Mouse (Mus musculus) left cerebral cortex, adult 9 months (tissue): ENCODE data around the gene Atp2b2.

ENCODE experiments used
- DNase-seq, 2 experiments: peaks; one replicate each; pipeline ENCODE4 v3.0.0; 2022; ENCODE audit warnings: low spot score in 2 of 2

The Atp2b2 gene

DNA sequence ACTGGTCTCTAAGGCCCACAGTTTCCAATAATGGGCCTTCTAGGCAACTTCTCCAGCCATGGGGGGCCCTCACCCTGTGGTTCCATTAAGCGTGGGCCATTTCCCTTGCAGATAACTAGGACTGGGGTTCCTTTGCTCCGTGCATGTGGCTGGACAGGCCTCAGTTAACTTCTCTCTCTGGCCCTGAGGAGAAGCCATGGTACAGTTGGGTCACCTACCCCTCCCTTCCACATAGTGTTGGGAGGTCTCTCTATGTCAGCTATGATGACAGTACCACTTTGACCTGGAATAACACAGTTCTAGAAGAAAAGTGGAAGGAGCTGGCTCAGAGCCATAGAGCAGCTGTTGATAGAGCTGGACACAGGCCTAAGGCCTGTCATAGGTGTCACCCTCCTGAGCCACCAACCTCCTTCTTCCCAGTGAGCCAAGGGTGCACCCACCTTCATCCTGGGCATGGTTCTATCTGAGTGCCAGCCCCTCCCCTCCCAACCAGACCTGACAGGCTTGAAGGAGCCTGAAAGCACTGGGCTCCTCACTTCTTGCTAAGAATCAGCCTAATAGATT, 185.0 kb downstream of the Atp2b2 start:
- DNase-seq: no peak

DNA sequence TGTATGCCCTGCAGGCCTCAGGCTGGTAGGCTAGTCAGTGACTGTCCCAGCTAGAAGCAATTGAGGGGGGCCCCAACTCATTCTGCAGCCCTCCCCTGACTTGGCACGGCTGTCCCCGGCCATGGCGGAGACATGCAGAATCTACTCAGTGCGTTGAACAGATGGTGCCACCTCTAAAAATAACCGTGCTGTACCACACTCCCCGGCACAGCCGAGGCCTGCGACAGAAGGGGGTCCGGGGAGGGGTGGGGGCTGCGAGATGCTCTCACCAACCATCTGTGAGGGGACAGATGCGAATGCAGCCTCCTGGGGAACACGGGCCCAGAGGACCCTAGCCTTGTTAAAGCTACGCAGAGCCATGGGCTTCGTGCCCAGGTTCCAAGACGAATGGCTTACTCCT, 185.6 kb downstream of the Atp2b2 start:
- peak; percentile 71 to 90 for DNase-seq

DNA sequence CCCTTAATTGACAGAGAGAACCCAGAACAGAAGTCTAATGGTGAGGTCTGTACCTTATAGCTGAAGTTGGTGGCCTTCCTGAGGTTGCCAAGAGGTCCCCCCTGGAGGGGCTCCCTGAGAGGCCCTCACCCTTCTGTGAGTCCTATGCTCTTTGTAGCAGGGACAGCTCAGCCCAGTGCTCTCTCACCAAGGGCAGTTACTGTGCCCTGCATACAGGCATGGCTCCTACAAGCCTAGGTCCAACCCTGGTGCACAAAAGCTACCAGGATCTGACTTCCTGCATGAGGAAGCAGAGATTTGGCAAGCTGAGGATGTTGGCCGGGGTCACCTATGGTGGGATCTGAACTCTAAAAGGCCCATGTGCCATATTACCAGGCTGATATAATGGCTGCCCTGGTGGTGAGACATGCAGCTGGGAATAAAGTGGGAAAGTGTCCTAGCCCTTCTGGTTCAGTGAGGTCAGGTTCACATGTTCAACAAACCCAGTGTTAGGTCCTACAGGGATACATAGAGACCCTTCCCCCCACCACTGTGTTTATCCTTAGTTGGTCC, 186.2 kb downstream of the Atp2b2 start:
- DNase-seq: no peak

DNA sequence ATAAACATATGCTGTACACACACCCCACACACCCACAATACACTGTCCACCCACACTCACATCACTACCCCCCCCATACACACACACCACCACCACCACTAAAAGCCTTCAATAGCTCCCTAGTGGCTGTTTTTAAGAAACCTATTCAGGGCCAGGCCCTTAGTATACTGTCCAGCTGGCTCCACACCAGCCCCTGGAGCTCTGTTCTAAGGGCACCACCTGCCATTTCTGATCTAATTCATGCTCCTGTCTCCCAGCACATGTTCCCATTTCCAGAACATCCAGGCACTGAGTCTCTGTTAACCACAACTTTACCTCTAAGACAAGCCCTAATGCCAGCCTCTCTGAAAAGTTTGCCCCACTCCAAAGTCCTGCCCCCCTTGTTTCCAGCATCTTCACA, 186.8 kb downstream of the Atp2b2 start:
- no peak for DNase-seq

DNA sequence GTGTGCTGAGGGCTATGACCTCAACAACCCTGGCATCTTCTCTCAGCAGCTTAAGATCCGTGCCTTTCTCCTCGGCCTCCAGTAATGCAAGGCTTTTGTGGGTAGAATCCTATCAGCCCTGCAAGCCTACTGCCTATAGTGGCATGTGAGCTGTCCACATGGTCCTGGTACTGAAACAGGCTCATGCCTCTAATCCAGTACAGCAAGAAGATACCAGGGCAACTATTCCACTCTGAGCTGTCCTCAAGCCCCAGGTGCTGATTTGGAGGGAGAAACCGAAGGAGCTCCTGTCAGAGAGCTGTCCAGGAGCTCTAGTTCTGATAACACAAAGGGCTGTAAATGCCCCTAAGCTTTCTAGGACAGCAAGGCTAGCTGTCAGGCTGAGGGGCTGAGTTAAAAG, 190.1 kb downstream of the Atp2b2 start:
- no peak for DNase-seq

DNA sequence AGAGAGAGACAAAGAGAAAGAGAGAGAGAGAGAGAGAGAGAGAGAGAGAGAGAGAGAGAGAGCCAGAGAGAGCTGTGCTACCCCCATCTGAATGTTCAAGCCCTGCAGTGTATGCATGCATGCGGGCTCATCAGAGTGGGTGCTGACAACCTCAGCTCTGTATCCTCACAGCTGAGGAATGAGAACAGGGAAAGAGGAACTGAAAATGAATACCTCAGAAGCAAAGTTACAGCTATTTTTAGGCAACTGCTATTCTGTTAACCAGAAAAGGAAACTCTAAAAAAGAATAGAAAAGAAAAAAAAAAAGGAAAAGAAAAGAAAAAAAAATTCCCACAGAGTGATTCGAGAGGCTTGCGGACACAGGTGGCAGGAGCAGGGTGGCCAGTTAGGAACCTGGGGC, 192.6 kb downstream of the Atp2b2 start:
- peak in 1 of 2 experiments; percentile 41 for DNase-seq

DNA sequence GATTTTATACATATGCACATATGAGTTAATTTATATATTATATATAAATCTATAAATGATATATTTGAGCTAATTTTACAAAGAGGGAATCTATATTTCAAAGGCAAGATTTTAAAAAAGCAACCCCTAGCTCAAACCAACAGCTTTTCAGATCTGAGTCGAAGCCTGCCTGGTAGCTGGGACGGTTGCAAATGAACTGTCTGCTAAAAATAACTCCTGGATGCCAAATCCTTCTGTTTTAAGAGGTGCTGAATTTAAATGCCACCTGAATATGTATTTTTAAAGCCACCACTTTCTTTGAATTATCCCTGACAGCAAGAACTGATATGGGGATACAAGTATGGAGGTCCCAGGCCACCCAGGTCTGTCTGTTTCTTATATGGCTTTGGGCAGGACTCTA, 193.8 kb downstream of the Atp2b2 start:
- no peak for DNase-seq

DNA sequence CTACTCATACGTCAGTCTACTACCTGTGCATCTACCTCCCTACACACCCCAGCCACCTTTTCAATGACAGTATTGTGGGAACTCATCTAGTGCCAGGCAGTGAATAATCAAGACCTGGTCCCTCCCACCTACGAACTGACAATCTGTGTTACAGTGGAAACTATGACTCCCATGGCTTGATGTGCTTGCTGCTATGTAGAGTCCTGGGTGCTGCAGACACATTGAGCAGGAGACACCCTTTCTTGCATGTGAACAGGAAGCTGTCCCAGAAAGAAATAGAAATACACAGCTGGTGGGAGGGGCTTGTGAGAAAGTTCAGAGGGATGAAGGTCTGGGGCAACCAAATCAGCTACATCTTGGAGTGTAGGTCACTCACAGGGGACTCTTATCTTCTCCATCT, 195.3 kb downstream of the Atp2b2 start:
- no peak for DNase-seq

DNA sequence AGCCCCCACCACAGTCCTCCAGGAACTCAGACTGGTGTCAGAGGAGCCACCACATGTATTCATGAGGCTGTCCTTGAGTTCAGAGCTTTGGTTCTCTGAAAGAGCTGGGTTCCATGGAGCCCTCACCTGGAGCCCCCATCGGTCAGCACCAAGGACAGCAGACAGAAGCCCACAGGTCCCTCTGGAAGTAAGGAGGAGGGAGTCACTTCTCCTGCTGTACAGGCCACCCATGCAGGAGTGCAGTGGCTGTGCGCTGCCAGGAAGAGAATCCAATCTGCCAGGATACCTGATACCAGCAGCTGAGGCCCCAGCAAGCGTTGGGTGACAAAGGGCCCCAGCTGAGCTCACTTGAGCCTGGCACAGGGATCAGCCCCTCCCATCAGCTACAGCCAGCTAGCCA, 199.2 kb downstream of the Atp2b2 start:
- no peak for DNase-seq

DNA sequence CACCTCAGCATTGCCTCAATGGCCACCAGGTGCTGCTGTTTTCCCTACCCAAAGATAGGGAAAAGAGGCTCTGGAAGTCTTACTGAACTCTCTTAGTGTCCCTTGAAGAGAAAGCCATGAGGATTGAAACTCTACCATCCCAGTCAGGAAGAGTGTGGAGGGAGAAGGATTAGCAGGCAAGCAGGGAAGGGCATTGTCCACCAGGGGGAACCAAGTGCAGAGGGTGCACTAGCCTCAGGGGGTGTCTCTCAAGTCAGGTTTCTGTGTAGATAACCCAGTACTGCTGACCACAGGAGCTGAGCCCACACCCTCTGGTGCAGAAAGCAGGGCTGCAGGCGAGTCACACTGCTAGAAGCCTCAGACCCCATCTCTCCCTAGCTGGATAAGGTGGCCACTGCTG, 203.9 kb downstream of the Atp2b2 start:
- no peak for DNase-seq

DNA sequence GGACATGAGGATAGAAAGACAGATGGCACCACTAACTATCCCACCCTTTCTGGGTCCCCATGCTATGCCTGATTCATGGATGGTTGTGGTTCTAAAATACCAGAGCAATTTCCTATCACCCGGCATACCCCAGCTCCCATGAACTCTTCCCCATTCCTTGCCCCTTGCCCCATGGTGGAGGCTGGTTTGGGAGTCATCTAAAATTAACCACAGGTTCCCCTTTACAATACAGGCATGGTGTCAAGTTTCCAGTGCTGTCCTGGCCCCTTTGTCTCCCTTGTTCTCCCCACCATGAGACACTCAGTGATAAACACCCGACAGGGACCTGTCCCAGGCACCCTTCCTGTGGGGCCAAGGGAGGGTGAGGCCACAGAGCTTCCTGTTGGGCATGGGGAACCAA, 204.7 kb downstream of the Atp2b2 start:
- DNase-seq: no peak

DNA sequence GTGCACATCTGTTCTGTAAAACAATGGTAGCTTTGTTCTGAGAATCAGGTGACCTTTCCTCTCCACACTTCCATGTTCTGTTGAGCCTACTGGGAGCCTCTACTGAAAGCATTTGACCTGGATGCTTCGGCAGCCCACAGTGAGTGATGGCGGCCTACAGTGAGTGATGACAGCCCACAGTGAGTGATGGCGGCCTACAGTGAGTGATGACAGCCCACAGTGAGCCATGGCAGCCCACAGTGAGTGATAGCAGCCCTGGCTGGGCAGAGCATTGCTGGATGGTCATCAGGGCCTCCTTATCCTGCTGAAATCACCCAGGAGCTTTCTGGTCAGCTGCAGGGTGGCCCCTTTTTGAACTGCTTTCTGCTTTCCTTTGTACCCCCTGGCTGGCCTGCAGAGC, 205.9 kb downstream of the Atp2b2 start:
- no peak for DNase-seq

DNA sequence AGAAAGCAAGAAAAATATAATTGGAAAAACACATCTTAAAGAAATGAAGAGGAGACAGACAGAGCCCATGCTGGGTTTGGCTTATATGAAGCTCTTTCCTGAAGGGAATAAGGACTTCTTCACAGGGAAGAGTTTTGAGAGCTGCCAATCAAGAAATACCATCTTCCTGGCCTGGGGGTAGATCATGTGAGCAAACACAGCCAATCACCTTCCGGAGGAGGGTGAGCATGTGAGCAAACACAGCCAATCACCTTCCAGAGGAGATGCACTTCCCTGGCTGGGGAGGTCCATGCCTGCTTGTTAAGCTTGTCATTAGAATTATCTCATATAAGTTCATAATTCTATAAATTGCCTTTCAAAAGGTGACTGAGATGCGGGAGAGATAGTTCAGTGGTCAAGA, 211.9 kb downstream of the Atp2b2 start:
- DNase-seq: no peak

DNA sequence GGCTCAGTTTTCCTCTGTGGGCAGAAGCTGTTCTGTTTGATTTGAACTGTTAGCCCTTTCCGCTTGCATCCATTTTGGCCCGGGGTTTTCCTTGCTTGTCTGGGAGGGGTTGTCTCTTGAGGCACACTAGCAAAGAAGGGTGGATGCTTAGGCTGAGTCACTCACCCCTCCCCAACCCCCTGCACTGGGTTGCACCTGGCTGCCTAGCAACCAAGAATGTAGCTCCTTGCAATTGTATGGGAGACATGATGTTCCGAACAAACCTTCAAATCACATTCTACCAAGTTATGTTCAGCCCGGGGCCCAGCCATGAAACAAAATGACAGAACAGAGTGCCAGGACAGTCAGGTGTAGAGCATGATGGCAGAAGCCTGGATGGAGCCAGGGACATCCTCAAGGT, 215.1 kb downstream of the Atp2b2 start:
- peak in 1 of 2 experiments; percentile 34 for DNase-seq

DNA sequence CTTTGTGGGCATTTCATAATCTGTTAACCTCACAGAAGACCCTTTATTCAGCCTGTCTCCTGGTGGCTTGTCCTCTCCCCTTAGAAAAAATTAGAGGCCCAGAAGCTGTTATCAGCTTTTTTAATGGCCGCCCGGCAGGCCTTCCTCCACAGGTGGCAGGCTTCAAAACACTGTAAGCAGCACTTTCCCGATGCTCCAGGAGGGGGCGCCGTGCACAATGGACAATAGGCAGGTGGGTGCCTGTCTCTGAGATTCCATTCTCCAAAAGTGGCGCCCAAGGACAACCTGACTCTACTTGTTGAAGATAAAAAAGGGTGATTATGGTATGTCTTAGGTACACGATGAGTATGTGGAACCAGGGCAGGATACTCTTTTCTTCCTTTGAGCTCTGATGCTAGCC, 220.0 kb downstream of the Atp2b2 start:
- peak in 1 of 2 experiments; percentile 74 for DNase-seq

DNA sequence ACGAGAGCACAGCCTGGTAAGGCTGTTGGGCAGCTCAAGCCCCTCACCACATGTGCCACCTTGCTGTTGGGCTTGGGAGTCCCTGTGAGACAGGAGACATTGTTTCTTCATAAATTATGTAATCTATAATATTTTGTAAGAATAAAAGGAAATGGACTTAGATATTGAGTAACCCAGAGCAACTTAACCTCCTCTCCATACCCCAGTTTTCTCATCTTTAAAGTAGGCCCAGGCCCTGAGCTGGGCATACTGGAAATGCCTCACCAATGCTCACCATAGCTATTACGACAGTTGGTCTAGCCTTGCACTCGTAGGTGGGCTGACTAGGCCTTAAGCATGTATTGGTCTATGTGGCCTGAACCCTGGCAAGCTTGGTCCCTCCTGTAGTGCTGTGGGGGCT, 225.7 kb downstream of the Atp2b2 start:
- no peak for DNase-seq

DNA sequence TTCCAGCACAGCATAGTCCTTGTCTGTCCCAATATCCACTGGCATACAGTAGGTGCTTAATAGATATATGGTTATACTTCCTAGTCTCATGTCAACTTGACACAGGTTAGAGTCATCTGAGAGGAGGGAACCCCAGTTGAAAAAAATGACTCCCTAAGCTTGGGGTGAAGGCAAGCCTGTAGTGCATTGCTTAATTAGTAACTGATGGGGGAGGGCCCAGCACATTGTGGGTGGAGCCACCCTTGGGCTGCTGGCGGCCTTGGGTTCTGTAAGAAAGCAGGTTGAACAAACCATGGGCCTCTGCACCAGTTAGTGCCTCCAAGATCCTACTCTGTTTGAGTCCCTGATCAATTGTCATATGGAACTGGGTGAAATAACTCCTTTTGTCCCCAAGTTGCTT, 231.0 kb downstream of the Atp2b2 start:
- no peak for DNase-seq

DNA sequence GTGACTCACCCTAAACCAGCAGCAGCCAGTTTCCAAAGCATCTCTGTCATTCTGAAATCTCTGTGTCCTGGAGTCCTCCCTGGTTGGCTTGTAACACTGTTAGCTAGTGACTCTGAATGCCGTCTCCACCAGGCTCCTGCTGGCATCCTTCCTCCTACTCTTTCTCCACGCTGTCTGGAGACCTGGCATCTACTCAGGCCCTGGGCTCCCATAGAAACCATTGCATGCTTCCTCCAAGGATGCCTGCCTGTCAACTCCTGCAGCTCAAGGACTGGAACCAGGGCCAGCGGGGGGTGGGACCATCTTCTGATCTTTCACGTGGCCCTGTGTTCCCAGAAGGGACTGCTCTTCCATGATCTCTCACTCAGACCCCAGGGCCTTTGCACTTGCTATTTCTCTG, 231.7 kb downstream of the Atp2b2 start:
- peak in 1 of 2 experiments; percentile 58 for DNase-seq

DNA sequence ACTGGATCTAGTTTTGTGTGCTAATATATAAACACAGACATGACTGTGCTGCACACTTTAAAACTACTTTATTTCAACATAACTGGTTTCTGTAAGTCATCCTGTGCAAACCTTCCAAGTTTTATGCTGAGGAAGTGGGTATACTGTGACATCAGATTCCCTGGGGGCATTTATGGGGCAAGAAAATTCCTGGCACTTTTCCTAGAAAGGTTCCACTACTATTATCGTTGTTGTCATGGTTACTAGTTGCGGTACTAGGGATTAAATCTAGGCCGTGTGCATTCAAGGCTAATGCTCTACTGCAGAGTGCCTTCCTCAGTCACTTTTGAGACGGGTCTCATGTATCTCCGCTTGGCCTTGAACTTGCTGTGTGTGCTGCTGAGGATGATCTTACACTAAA, 236.2 kb downstream of the Atp2b2 start:
- no peak for DNase-seq

DNA sequence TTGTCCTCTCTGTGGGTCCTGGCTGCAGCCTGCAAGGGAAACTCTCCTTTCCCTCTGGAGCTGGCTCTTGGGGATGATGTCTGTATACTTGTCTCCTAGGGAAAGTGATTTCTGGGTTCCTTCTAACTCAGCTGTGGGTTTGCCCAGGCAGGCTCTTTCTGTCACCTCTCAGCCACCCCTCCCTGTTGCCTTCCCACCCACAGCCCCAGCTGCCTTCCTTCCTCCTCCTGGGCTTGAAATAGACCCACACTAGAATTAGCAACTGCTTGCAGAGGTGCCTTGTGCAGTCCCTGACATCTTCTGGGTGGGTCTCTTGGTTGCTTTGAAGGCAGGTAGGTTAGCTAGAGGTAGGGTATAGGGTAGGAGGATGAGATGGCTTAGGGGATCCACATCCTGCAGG, 241.2 kb downstream of the Atp2b2 start:
- DNase-seq: peak; percentile 83 to 86

DNA sequence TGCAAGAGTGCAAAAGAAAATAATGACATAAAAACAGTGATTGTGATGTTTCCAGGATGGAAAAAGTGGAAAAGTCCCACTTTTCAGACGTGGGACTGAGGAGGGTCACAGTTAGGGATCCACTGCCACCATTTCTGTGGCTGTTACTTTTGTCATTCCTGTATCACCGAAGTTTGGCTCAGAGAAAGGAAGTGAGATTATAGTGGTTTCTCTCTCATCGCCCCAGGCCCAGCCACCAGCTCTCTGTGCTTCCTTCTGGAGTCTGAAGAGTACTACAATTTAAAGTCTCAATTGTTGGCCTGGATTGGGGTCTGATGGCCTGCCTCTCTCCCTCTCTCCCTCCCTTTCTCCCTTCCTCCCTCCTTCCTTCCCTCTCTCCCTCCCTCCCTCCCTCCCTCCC, 242.5 kb downstream of the Atp2b2 start:
- no peak for DNase-seq

DNA sequence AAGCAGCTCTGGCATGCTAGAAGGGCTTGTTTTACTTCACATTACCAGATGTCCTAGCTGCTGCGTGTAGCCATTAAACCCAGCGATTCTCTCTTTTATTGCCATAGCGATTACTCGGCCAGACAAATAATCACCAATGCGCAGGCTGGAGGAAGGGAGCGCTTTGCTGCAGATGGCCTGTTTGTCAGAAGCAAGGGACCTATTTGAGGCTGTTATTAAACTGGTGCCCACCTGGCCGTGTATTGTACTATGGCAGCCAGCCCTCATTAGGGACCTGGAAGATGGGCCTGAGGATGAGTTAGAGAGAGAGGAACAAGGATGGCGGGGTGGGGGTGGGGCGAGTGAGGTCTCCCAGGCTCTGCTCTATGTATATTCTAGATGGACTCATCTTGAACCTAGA, 243.1 kb downstream of the Atp2b2 start:
- no peak for DNase-seq

DNA sequence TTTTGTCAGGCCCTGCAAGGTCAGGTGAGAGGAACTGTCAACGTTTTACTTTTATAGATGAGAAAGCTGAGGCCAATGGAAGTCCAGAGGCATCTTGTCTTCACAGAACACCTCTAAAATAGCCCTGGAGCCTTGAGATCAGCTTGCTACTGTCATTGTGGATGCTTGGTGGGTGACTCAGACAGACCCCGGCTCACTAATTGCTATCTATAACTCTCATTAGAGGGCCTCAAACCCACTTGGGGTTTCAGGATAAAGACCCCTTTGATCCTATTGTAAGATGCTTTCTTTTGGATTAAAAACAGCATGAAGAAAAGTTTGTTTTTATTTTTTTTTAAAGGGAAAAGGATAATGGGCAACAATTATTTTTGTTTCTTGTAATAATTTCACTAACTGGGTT, 243.5 kb downstream of the Atp2b2 start:
- no peak for DNase-seq

DNA sequence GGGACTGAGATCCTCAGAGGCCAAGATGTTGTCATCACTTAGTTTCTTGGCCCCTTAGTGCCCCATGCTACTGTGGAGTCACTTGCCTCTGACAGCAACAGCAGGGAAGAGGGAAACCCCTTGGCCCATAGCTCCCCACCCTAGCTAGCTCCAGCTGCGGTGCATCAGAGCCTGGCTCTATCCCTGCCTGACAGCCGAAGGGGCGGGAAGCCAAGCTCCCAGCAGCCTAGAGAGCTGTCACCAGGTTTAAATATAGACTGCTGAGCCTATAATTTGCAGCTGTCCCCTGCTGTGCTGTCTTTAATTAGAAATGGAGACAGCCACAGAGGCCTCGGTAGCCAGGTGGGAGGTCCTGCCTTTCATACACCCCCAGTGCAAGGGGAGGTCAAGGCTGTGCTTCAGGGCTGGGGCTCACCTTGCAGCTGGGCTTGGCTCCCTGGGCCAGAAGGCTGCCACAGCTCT, 247.1 kb downstream of the Atp2b2 start:
- peak; percentile 44 to 74 for DNase-seq
